Mouse (Mus musculus) hindbrain, embryonic 12.5 days (tissue): ENCODE measurements around the gene Cnot2. TPM values are rescaled to one million over a fixed set of nuclear protein-coding genes. Genes with fewer than 3 reads are reported as not detected.

ENCODE experiments used
- ATAC-seq: fragments of 200-750 bp; cut with Nextera tagmentation; 2 replicates; pipeline ENCODE4 v1.8.0; 2017; ENCODE audit warnings: moderate TSS enrichment; ENCODE audit not compliant: low FRiP score
- H3K27ac ChIP-seq: fragments of 300-500 bp; sonication (generic); 2 replicates; pipeline ENCODE4 v1.5.1; 2016; ENCODE audit warnings: mild to moderate bottlenecking
- H3K27me3 ChIP-seq: fragments of 300-500 bp; sonication (generic); 2 replicates; pipeline ENCODE4 v1.6.1; 2016; ENCODE audit warnings: mild to moderate bottlenecking
- H3K36me3 ChIP-seq: fragments of 300-500 bp; sonication (generic); 2 replicates; pipeline ENCODE4 v1.6.1; 2016; ENCODE audit warnings: mild to moderate bottlenecking
- H3K4me1 ChIP-seq: fragments of 300-500 bp; sonication (generic); 2 replicates; pipeline ENCODE4 v1.6.1; 2016
- H3K4me2 ChIP-seq: fragments of 300-500 bp; sonication (generic); replicated peaks from 2 replicates; pipeline ENCODE4 v1.6.1; 2016; ENCODE audit warnings: mild to moderate bottlenecking
- H3K4me3 ChIP-seq: fragments of 300-500 bp; sonication (generic); 2 replicates; pipeline ENCODE4 v1.5.1; 2016; ENCODE audit warnings: mild to moderate bottlenecking
- H3K9ac ChIP-seq: fragments of 300-500 bp; sonication (generic); 2 replicates; pipeline ENCODE4 v1.6.1; 2016; ENCODE audit warnings: mild to moderate bottlenecking, moderate library complexity
- H3K9me3 ChIP-seq: fragments of 300-500 bp; sonication (generic); replicated peaks from 2 replicates; pipeline ENCODE4 v1.6.1; 2016; ENCODE audit warnings: mild to moderate bottlenecking
- WGBS: fragments of 180-500 bp; shearing (Covaris S2); methylation state at CpG from one replicate; pipeline ENCODE4 v1.1.7; 2016; 5-methylcytosine and 5-hydroxymethylcytosine counted together
- polyA plus RNA-seq: library from polyadenylated mRNA; unstranded; fragments of >200 nt; fragmentation: Nextera tagmentation; extraction: Ambion mirVana; gene quantifications from 2 replicates; pipeline ENCODE4 v1.2.1, GENCODE M21; 2016

The Cnot2 gene
- polyA plus RNA-seq, 1 experiment from 2014 or later, result 114 TPM

- Histone ChIP-seq H3K4me2 (no peak overlapping the region), H3K4me1 (no peaks in the 10 kb centered on the region), H3K9me3 (peaks cover 5% of the 10 kb centered on the region; the same call in 1 of the 2 replicates), H3K4me3 (no peak overlapping the region), H3K27me3 (no peaks in the 10 kb centered on the region), H3K27ac (no peak overlapping the region), H3K9ac (no peak overlapping the region), H3K36me3 (no peaks in the 10 kb centered on the region)
- ATAC-seq, result no peak
- WGBS, result 62% methylated on average over 2 of the region's 2 CpGs
Observed at GRCm38 (mm10) chr10:116554434-116554833, 26.9 kb downstream of the Cnot2 start.

- Histone ChIP-seq H3K9ac (no peak overlapping the region), H3K4me3 (no peak overlapping the region), H3K4me1 (no peaks in the 10 kb centered on the region), H3K9me3 (no peaks in the 10 kb centered on the region), H3K27ac (no peak overlapping the region), H3K36me3 (no peaks in the 10 kb centered on the region), H3K27me3 (no peaks in the 10 kb centered on the region), H3K4me2 (no peak overlapping the region)
- WGBS, result 17% methylated on average over 4 of the region's 4 CpGs
- ATAC-seq, result no peak
Observed at GRCm38 (mm10) chr10:116547958-116548357, 33.4 kb downstream of the Cnot2 start.

- no peaks in the 10 kb centered on the region for H3K4me1 ChIP-seq
- 90% methylated on average over 3 of the region's 3 CpGs for WGBS
- no peak for ATAC-seq
- no peaks in the 10 kb centered on the region for H3K36me3 ChIP-seq
- no peak overlapping the region for H3K4me2 ChIP-seq
- no peaks in the 10 kb centered on the region for H3K9me3 ChIP-seq
- no peak overlapping the region for H3K4me3 ChIP-seq
- no peak overlapping the region for H3K9ac ChIP-seq
- H3K27me3 ChIP-seq, result no peaks in the 10 kb centered on the region
- no peak overlapping the region for H3K27ac ChIP-seq
Observed at GRCm38 (mm10) chr10:116546177-116546576, 35.1 kb downstream of the Cnot2 start.

GRCm38 (mm10) chr10:116543061-116543460, 38.2 kb downstream of the Cnot2 start:
- Histone ChIP-seq H3K9ac (no peak overlapping the region), H3K27me3 (no peaks in the 10 kb centered on the region), H3K4me3 (no peak overlapping the region), H3K4me1 (no peaks in the 10 kb centered on the region), H3K9me3 (no peaks in the 10 kb centered on the region), H3K4me2 (no peak overlapping the region), H3K36me3 (no peaks in the 10 kb centered on the region), H3K27ac (no peak overlapping the region)
- WGBS, result 98% methylated on average over 1 of the region's 1 CpGs
- no peak for ATAC-seq

- Histone ChIP-seq H3K4me1 (0 out of 2 replicates have a peak, but pooled peaks cover 2% of the 10 kb centered on the region), H3K27ac (no peak overlapping the region), H3K9me3 (no peaks in the 10 kb centered on the region), H3K4me2 (no peak overlapping the region), H3K36me3 (no peaks in the 10 kb centered on the region), H3K27me3 (no peaks in the 10 kb centered on the region), H3K4me3 (no peak overlapping the region), H3K9ac (no peak overlapping the region)
- 75% methylated on average over 5 of the region's 5 CpGs for WGBS
- ATAC-seq, result no peak
Observed at GRCm38 (mm10) chr10:116540750-116541149, 40.6 kb downstream of the Cnot2 start.

- Histone ChIP-seq H3K36me3 (no peaks in the 10 kb centered on the region), H3K27ac (no peak overlapping the region), H3K9me3 (no peaks in the 10 kb centered on the region), H3K4me2 (no peak overlapping the region), H3K4me3 (no peak overlapping the region), H3K27me3 (no peaks in the 10 kb centered on the region), H3K4me1 (peaks cover 9% of the 10 kb centered on the region), H3K9ac (no peak overlapping the region)
- 92% methylated on average over 3 of the region's 3 CpGs for WGBS
- ATAC-seq, result no peak
Observed at GRCm38 (mm10) chr10:116537495-116537894, 43.8 kb downstream of the Cnot2 start.

GRCm38 (mm10) chr10:116534278-116534677, 47.0 kb downstream of the Cnot2 start:
- no peaks in the 10 kb centered on the region for H3K27me3 ChIP-seq
- no peak overlapping the region for H3K4me3 ChIP-seq
- 12% methylated on average over 3 of the region's 3 CpGs for WGBS
- no peak overlapping the region; the same call in 1 of the 2 replicates for H3K27ac ChIP-seq
- no peaks in the 10 kb centered on the region for H3K36me3 ChIP-seq
- ATAC-seq, result peak; percentile 58
- peaks cover 12% of the 10 kb centered on the region for H3K4me1 ChIP-seq
- no peak overlapping the region for H3K9ac ChIP-seq
- no peaks in the 10 kb centered on the region for H3K9me3 ChIP-seq
- no peak overlapping the region for H3K4me2 ChIP-seq

GRCm38 (mm10) chr10:116532561-116532960, 48.8 kb downstream of the Cnot2 start:
- ATAC-seq, result no peak

GRCm38 (mm10) chr10:116531063-116531462, 50.2 kb downstream of the Cnot2 start:
- no peak overlapping the region for H3K27ac ChIP-seq
- H3K4me3 ChIP-seq, result no peak overlapping the region
- no peaks in the 10 kb centered on the region for H3K9me3 ChIP-seq
- H3K4me2 ChIP-seq, result no peak overlapping the region
- H3K27me3 ChIP-seq, result no peaks in the 10 kb centered on the region
- 94% methylated on average over 3 of the region's 3 CpGs for WGBS
- no peak for ATAC-seq
- no peak overlapping the region for H3K9ac ChIP-seq
- peaks cover 10% of the 10 kb centered on the region for H3K4me1 ChIP-seq
- no peaks in the 10 kb centered on the region for H3K36me3 ChIP-seq

More at GRCm38 (mm10) chr10:116532561-116532960, 48.8 kb downstream of the Cnot2 start:
- peaks cover 12% of the 10 kb centered on the region for H3K4me1 ChIP-seq
- H3K4me3 ChIP-seq, result no peak overlapping the region
- no peak overlapping the region for H3K4me2 ChIP-seq
- H3K9me3 ChIP-seq, result no peaks in the 10 kb centered on the region
- WGBS, result 77% methylated on average over 3 of the region's 3 CpGs
- H3K36me3 ChIP-seq, result no peaks in the 10 kb centered on the region
- no peak overlapping the region for H3K27ac ChIP-seq
- no peaks in the 10 kb centered on the region for H3K27me3 ChIP-seq
- H3K9ac ChIP-seq, result no peak overlapping the region

- no peak for ATAC-seq
- peaks cover 2% of the 10 kb centered on the region; the same call in 1 of the 2 replicates for H3K4me1 ChIP-seq
- no peak overlapping the region for H3K27ac ChIP-seq
- H3K4me3 ChIP-seq, result no peak overlapping the region
- H3K9ac ChIP-seq, result no peak overlapping the region
- H3K36me3 ChIP-seq, result no peaks in the 10 kb centered on the region
- no peak overlapping the region for H3K4me2 ChIP-seq
- WGBS, result 89% methylated on average over 1 of the region's 1 CpGs
- H3K9me3 ChIP-seq, result no peaks in the 10 kb centered on the region
- no peaks in the 10 kb centered on the region for H3K27me3 ChIP-seq
Observed at GRCm38 (mm10) chr10:116519588-116519987, 61.7 kb downstream of the Cnot2 start.

GRCm38 (mm10) chr10:116515590-116515989, 65.7 kb downstream of the Cnot2 start:
- Histone ChIP-seq H3K4me1 (peaks cover 9% of the 10 kb centered on the region; the same call in 1 of the 2 replicates), H3K4me2 (no peak overlapping the region), H3K27me3 (no peaks in the 10 kb centered on the region), H3K27ac (no peak overlapping the region), H3K9ac (no peak overlapping the region), H3K9me3 (no peaks in the 10 kb centered on the region), H3K36me3 (no peaks in the 10 kb centered on the region), H3K4me3 (no peak overlapping the region)
- ATAC-seq, result no peak
- WGBS, result 93% methylated on average over 6 of the region's 6 CpGs

GRCm38 (mm10) chr10:116515158-116515557, 66.2 kb downstream of the Cnot2 start:
- Histone ChIP-seq H3K4me2 (no peak overlapping the region), H3K36me3 (no peaks in the 10 kb centered on the region), H3K27ac (no peak overlapping the region), H3K9me3 (no peaks in the 10 kb centered on the region), H3K4me3 (no peak overlapping the region), H3K4me1 (peaks cover 9% of the 10 kb centered on the region; the same call in 1 of the 2 replicates), H3K9ac (no peak overlapping the region), H3K27me3 (no peaks in the 10 kb centered on the region)
- WGBS, result 94% methylated on average over 4 of the region's 4 CpGs
- ATAC-seq, result no peak

- 55% methylated on average over 7 of the region's 7 CpGs for WGBS
- no peak for ATAC-seq
Observed at GRCm38 (mm10) chr10:116513254-116513635, 68.1 kb downstream of the Cnot2 start.

More at GRCm38 (mm10) chr10:116513254-116513635, 68.1 kb downstream of the Cnot2 start:
- H3K27ac ChIP-seq, result no peak overlapping the region
- H3K9ac ChIP-seq, result no peak overlapping the region
- peaks cover 9% of the 10 kb centered on the region; the same call in 1 of the 2 replicates for H3K4me1 ChIP-seq
- H3K27me3 ChIP-seq, result no peaks in the 10 kb centered on the region
- H3K4me2 ChIP-seq, result no peak overlapping the region
- H3K36me3 ChIP-seq, result no peaks in the 10 kb centered on the region
- H3K9me3 ChIP-seq, result no peaks in the 10 kb centered on the region
- H3K4me3 ChIP-seq, result no peak overlapping the region
